Mouse (Mus musculus): ENCODE data around the gene Tnip1. TPM values are rescaled to one million over a fixed set of nuclear protein-coding genes. Genes with fewer than 3 reads are reported as not detected.

Gene Tnip1
- total RNA-seq, 2 experiments from 2014 or later = 22.8 to 24.9 TPM

GRCm38 (mm10) chr11:54861471-54862420 lies 101.0 kb downstream of the Tnip1 start:
- intact Hi-C loops (cut with DNase I) = loop anchor here (5.0 to 10.0 kb wide), 4 partner anchors 74 to 337 kb away; partner anchors contain the start of genes Cdc42se2 and Rapgef6
- DNase-seq = no peak

Other genes with a start within 250 kb of the Tnip1 start
- 100 to 1,000 TPM; 104 to 107 TPM for gene Cdc42se2, start 175.2 kb downstream of the Tnip1 start, total RNA-seq (2021)
- gene Lyrm7, start 102.0 kb downstream of the Tnip1 start, total RNA-seq (2021) = 10 to 100 TPM; 17.5 to 26.2 TPM
- gene Hint1, start 96.5 kb downstream of the Tnip1 start, total RNA-seq (2021) = 100 to 1,000 TPM; 364 to 423 TPM
- gene Gpx3, start 60.5 kb downstream of the Tnip1 start, total RNA-seq (2021) = 1 to 10 TPM; 5.1 to 9.6 TPM
- gene Anxa6, start 70.5 kb upstream of the Tnip1 start, total RNA-seq (2021) = 10 to 100 TPM; 70.0 to 70.2 TPM
- gene Ccdc69, start 115.2 kb upstream of the Tnip1 start, total RNA-seq (2021) = not detected
- gene Gm2a, start 135.2 kb upstream of the Tnip1 start, total RNA-seq (2021) = 10 to 100 TPM; 31.0 to 32.2 TPM
- not detected for gene Slc36a3, start 188.8 kb upstream of the Tnip1 start, total RNA-seq (2021)
- gene Slc36a2, start 222.2 kb upstream of the Tnip1 start, total RNA-seq (2021) = under 1 TPM in 1 of 2 experiments, not detected in 1; 0.52 TPM
- 10 to 100 TPM; 33.5 to 41.3 TPM for gene Slc36a1, start 241.4 kb upstream of the Tnip1 start, total RNA-seq (2021)

Data from left cerebral cortex, postnatal 4 days (tissue).